Mouse (Mus musculus) lung, adult 2 months (tissue): Measurements from ENCODE around the gene Axin1.

ENCODE experiments used
- CTCF ChIP-seq: fragments of 200-500 bp; IDR thresholded peaks from 2 replicates; pipeline ENCODE4 v1.5.1; 2011; ENCODE audit warnings: mild to moderate bottlenecking, low read length, control low read depth; ENCODE audit not compliant: insufficient read depth
- POLR2A ChIP-seq: fragments of 200-500 bp; IDR thresholded peaks from 2 replicates; pipeline ENCODE4 v1.6.1; 2011; ENCODE audit warnings: low read depth, mild to moderate bottlenecking, control low read depth, low read length, borderline replicate concordance; ENCODE audit errors: extremely low read depth

GRCm38 (mm10) chr17:26115956-26116487 is 22.5 kb upstream of the Axin1 start:
- TF ChIP-seq CTCF (no peak), POLR2A (no peak)
